Mouse (Mus musculus) limb, embryonic 14.5 days (tissue): ENCODE results near the gene Kat6b. TPM values are rescaled to one million over a fixed set of nuclear protein-coding genes. Genes with fewer than 3 reads are reported as not detected.
A peak's percentile ranks its signal among the peaks of the same experiment; 100 is the strongest.

Experiments
- ATAC-seq: fragments of 200-750 bp; cut with Nextera tagmentation; 2 replicates; pipeline ENCODE4 v1.8.0; 2017; ENCODE audit warnings: low read depth, moderate number of reproducible peaks, moderate TSS enrichment; ENCODE audit not compliant: low FRiP score
- DNase-seq: peaks from one replicate; pipeline ENCODE4 v3.0.0-alpha.2; 2015; ENCODE audit warnings: low spot score
- H3K27ac ChIP-seq: fragments of 300-500 bp; sonication (generic); replicated peaks from 2 replicates; pipeline ENCODE4 v1.5.1; 2014; ENCODE audit warnings: low read depth, mild to moderate bottlenecking, low read length, moderate library complexity, mixed read lengths
- H3K27me3 ChIP-seq: fragments of 300-500 bp; sonication (generic); 2 replicates; pipeline ENCODE4 v1.6.1; 2014; ENCODE audit warnings: low read length, mixed read lengths; ENCODE audit not compliant: control insufficient read depth, insufficient read depth
- H3K36me3 ChIP-seq: fragments of 300-500 bp; sonication (generic); 2 replicates; pipeline ENCODE4 v1.6.1; 2014; ENCODE audit warnings: mild to moderate bottlenecking, low read length, moderate library complexity, mixed read lengths; ENCODE audit not compliant: control insufficient read depth, insufficient read depth
- H3K4me1 ChIP-seq: fragments of 300-500 bp; sonication (generic); 2 replicates; pipeline ENCODE4 v1.6.1; 2014; ENCODE audit warnings: antibody characterized with exemption, low read length, mixed read lengths; ENCODE audit not compliant: control insufficient read depth, insufficient read depth
- H3K4me2 ChIP-seq: fragments of 300-500 bp; sonication (generic); replicated peaks from 2 replicates; pipeline ENCODE4 v1.6.1; 2014; ENCODE audit warnings: low read depth, mild to moderate bottlenecking, low read length, moderate library complexity; ENCODE audit not compliant: severe bottlenecking
- H3K4me3 ChIP-seq: fragments of 300-500 bp; sonication (generic); replicated peaks from 2 replicates; pipeline ENCODE4 v1.5.1; 2014; ENCODE audit warnings: low read length
- H3K9ac ChIP-seq: fragments of 300-500 bp; sonication (generic); 2 replicates; pipeline ENCODE4 v1.6.1; 2014; ENCODE audit warnings: mild to moderate bottlenecking, low read depth, low read length, moderate library complexity; ENCODE audit not compliant: severe bottlenecking
- H3K9me3 ChIP-seq: fragments of 300-500 bp; sonication (generic); 2 replicates; pipeline ENCODE4 v1.6.1; 2016; ENCODE audit warnings: low read length; ENCODE audit not compliant: control insufficient read depth
- POLR2A ChIP-seq: fragments of 200-500 bp; IDR thresholded peaks from 2 replicates; pipeline ENCODE4 v1.8.0; 2012; ENCODE audit warnings: inconsistent platforms, mild to moderate bottlenecking, moderate library complexity, borderline replicate concordance; ENCODE audit not compliant: insufficient read depth, insufficient read length; ENCODE audit errors: extremely low read depth
- WGBS: fragments of 180-500 bp; shearing (Covaris S2); extraction: QIAGEN DNeasy Blood & Tissue Kit; methylation state at CpG from one replicate; pipeline ENCODE4 v1.1.7; 2014; 5-methylcytosine and 5-hydroxymethylcytosine counted together
- polyA plus RNA-seq, 2 experiments: library from polyadenylated mRNA; depleted of rRNA in 1 of 2; stranded (reverse) in 1 of 2; unstranded in 1 of 2; fragments of >200 nt; fragmentation: Nextera tagmentation in 1 of 2; extraction: Ambion mirVana in 1 of 2; gene quantifications; 2 replicates each; pipeline versions ENCODE4 v1.2.1 to v1.2.3; 2012 to 2014

Kat6b gene
- polyA plus RNA-seq, 2 experiments: 26.0 to 35.5 TPM

DNA sequence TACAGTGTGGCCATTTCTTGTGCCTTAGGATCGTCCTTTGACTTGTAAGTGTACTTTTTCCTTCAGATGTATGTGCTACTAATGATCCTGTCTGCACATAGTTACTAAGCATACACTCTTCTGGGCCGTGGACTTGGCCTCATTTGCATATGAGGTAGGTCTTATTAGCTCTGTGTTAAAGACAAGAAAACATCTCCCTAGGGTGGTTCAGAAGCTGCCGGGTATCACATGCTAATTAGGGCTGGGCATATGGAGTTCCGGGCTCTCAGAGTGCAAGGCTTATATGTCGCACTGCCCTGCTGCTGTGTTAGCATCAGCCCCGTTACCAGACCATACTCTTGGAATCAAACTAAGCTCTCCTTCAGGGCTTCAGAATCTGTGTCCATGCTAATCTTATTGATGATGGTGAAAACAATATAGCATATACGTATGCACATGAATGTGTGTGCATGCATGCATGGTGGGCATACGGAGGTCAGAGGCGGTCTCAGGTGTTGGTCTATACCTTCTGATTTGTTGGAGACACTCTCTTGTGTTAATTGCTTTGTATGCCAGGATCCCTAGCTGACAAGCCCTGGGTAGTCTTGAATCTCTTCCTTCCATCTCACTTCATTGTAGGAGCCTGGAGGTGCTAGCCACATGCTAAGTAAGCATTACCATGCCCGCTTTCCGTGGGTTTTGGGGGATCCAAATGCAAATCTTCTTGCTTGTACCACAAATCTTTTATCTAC, 53.5 kb downstream of the Kat6b start:
- Histone ChIP-seq H3K9ac (no peak overlapping the region), H3K36me3 (peaks cover 12% of the 10 kb centered on the region), H3K4me1 (peaks cover 10% of the 10 kb centered on the region; the same call in 1 of the 2 replicates), H3K4me2 (no peak overlapping the region), H3K4me3 (no peak overlapping the region), H3K27ac (no peak overlapping the region), H3K9me3 (no peaks in the 10 kb centered on the region), H3K27me3 (no peaks in the 10 kb centered on the region)
- TF ChIP-seq POLR2A: no peak
- 82% methylated on average over 11 of the region's 11 CpGs for WGBS
- DNase-seq: no peak
- no peak for ATAC-seq

DNA sequence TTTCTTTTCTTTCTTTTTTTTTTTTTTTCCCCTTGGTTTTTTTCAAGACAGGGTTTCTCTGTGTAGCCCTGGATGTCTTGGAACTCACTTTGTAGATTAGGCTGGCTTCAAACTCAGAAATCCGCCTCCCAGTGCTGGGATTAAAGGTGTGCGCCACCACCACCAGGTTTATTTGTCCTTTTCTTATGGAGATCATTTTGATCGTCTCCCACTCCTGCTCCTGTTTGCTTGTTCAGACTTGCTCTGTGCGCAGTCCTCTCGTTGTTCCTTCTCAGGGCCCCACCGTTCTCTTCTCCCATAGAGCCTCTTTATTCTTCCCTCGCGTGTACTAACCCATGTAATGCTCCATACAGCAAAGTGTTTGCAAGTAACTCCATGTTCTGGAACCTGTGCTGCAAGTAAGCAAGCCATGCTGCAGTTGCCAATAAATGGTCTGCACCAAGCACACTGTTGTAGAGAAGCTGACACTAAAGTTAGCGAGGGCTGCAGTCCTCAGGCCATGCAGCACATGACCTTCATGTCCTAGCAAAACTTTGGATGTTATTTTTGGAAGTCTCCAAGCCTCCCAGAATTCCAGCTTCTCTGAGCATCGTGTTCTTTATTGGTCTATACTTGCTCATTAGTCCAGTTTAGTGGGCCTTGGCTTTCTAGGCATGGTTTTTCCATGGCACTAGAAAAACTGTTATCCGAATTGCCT, 55.4 kb downstream of the Kat6b start:
- H3K9ac ChIP-seq: no peak overlapping the region
- peaks cover 10% of the 10 kb centered on the region; the same call in 1 of the 2 replicates for H3K4me1 ChIP-seq
- no peak for ATAC-seq
- H3K9me3 ChIP-seq: no peaks in the 10 kb centered on the region
- H3K27ac ChIP-seq: 0 out of 2 replicates have a peak overlapping the region, but pooled peaks have one; percentile 8
- no peak overlapping the region for H3K4me2 ChIP-seq
- DNase-seq: no peak
- no peak for TF ChIP-seq POLR2A
- H3K27me3 ChIP-seq: no peaks in the 10 kb centered on the region
- peaks cover 12% of the 10 kb centered on the region for H3K36me3 ChIP-seq
- no peak overlapping the region for H3K4me3 ChIP-seq
- WGBS: 76% methylated on average over 11 of the region's 11 CpGs

DNA sequence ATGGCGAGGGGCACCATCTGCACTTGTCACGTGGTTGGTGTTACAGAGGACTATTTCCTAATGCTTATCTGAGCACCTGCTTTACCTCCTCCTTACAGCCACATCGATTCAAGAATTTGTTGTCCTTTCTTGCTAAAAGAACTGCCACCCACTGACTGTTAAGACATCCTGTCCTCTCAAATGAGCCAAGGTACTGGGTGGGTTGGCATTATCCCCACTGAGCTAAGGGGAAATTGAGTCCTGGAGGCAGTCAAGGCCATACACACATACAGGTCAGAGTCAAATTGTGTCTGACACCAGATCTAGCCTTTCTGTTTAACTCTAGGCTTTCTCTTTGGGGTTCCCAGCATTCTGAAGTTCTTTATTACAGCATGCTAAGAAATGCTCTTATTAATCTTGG, 56.6 kb downstream of the Kat6b start:
- peaks cover 22% of the 10 kb centered on the region for H3K36me3 ChIP-seq
- 92% methylated on average over 3 of the region's 3 CpGs for WGBS
- no peak overlapping the region for H3K4me3 ChIP-seq
- H3K9ac ChIP-seq: no peak overlapping the region
- ATAC-seq (no peak), DNase-seq (no peak)
- TF ChIP-seq POLR2A: no peak
- H3K4me2 ChIP-seq: no peak overlapping the region
- no peaks in the 10 kb centered on the region for H3K27me3 ChIP-seq
- peaks cover 10% of the 10 kb centered on the region; the same call in 1 of the 2 replicates for H3K4me1 ChIP-seq
- no peak overlapping the region for H3K27ac ChIP-seq
- H3K9me3 ChIP-seq: peaks cover 3% of the 10 kb centered on the region; the same call in 1 of the 2 replicates

DNA sequence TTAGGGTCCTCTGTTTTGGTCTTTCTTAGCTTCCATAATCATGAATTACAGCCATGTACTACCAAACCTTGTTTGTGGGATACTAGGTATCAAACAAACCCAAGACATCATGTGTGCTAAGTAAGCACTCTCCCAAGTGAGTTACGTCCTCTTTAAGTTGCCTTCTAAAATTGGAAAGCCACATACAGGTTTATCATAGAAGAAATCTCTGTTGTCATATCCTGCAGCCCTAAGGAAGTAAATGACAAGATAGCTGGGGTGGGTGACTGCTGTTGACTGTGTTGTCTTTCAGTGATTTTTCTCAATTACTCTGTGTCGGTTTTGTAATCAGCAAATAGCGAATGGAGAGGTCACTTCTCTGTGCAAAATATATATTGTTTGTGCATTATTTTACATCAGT, 58.5 kb downstream of the Kat6b start:
- no peak overlapping the region for H3K9ac ChIP-seq
- peaks cover 18% of the 10 kb centered on the region for H3K36me3 ChIP-seq
- DNase-seq (no peak), ATAC-seq (no peak)
- peaks cover 4% of the 10 kb centered on the region; the same call in 1 of the 2 replicates for H3K4me1 ChIP-seq
- no peak overlapping the region for H3K4me3 ChIP-seq
- H3K27me3 ChIP-seq: no peaks in the 10 kb centered on the region
- WGBS: 93% methylated on average over 3 of the region's 3 CpGs
- TF ChIP-seq POLR2A: no peak
- no peak overlapping the region for H3K27ac ChIP-seq
- H3K4me2 ChIP-seq: no peak overlapping the region
- H3K9me3 ChIP-seq: peaks cover 3% of the 10 kb centered on the region; the same call in 1 of the 2 replicates

DNA sequence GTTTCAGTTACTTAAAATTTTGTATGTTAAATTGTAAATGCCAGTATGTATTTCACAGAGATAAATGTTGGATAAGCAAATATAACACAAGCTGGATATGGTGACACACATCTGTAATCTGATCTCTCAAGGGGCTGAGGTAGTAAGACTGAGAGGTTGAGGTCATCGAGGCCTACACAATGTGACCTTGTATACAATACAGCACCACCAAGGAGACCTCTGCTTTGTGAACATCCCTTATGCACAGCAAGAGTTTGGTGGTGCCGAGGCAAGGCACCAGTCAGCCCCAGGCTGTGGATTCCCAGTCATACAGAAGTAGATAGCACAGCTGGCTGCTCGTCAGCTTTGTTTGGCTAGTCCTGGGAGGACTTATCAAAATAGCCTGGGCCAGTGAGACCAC, 59.1 kb downstream of the Kat6b start:
- Histone ChIP-seq H3K4me1 (peaks cover 9% of the 10 kb centered on the region), H3K27me3 (no peaks in the 10 kb centered on the region), H3K4me3 (no peak overlapping the region), H3K36me3 (peaks cover 14% of the 10 kb centered on the region), H3K9ac (no peak overlapping the region), H3K27ac (no peak overlapping the region), H3K9me3 (peaks cover 3% of the 10 kb centered on the region; the same call in 1 of the 2 replicates), H3K4me2 (no peak overlapping the region)
- TF ChIP-seq POLR2A: no peak
- no peak for DNase-seq
- WGBS: 80% methylated on average over 3 of the region's 3 CpGs
- ATAC-seq: no peak
